Mouse (Mus musculus) large intestine, adult 2 months (tissue): ENCODE data around the gene Gm13275. TPM values are rescaled to one million over a fixed set of nuclear protein-coding genes. Genes with fewer than 3 reads are reported as not detected.
"Not testable (repeated sequence)": the region's sequence is repeated elsewhere in the genome, so short reads cannot be mapped to it uniquely, and the experiment has no call there.

ENCODE experiments used
- DNase-seq: peaks from one replicate; pipeline ENCODE4 v3.0.0-alpha.2; 2012; ENCODE audit warnings: low read depth, low spot score
- WGBS: fragments of 180-500 bp; shearing (Covaris S2); methylation state at CpG from one replicate; pipeline ENCODE4 v1.1.7; 2018; 5-methylcytosine and 5-hydroxymethylcytosine counted together
- polyA plus RNA-seq: library from polyadenylated mRNA; depleted of rRNA; stranded (reverse); fragments of >200 nt; gene quantifications from 2 replicates; pipeline ENCODE4 v1.2.3, GENCODE M21; 2012; rRNA removed

Gene Gm13275
- polyA plus RNA-seq, 1 experiment: not detected

GRCm38 (mm10) chr4:88788402-88788801 is 5.9 kb upstream of the Gm13275 start, which contains the start of gene Gm13277:
TSS of gene Gm13277 (plus strand) at chr4:88788632.
- WGBS: 0% methylated on average over 4 of the region's 28 CpGs
- DNase-seq: not testable (repeated sequence)

- no CpG with 5 or more reads among the region's 28 CpGs for WGBS
- DNase-seq: not testable (repeated sequence)
Measured at GRCm38 (mm10) chr4:88791250-88791649, 3.0 kb upstream of the Gm13275 start, which contains the start of gene Gm13278. TSS of gene Gm13278 (plus strand) at chr4:88791550.

DNA sequence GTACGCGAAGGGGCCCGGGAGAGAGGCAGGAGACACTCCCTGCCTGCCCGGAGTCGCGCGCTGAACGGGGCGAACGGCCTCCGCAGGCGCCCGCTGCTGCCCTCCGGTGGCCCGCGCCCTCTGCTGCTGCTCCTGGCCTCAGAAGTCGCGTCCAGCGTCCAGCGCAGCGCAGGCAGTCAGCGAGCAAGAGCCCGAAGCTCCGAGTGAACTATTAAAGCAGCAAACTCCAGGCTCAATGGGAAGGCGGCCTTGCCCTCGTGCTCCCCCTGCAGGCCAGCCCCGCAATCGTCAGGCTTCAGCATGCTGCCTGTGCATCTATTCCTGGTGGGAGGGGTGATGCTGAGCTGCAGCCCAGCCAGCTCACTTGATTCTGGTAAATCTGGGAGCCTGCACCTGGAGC is 2.8 kb downstream of the Gm13275 start, which contains the start of gene Gm13279:
Gene Gm13279 (plus strand): TSS at position 301 of the 400 bp plus-strand sequence.
- WGBS: no CpG with 5 or more reads among the region's 28 CpGs
- DNase-seq: not testable (repeated sequence)

DNA sequence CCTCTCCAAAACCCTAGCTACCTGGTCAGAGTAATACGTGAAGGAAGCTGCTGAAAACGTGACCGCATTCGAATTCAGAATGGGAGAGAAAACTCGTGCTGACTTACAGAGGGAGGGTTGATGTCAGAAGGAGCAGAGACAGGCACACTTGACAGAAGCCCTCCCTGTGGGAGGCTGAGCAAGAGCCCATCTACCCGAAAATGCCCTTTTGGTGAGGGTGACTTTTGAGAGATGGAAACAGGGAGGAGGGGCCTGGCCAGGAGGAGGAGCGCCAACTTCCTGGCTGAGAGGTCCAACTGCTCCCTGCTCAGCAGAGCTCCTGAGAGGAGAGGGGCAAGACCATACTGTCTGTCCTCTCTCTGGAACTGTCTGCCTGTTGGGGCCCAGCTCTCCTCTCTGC is 5.1 kb downstream of the Gm13275 start, which contains the start of gene Gm13285:
Gene Gm13285 (plus strand): TSS at position 301 of the 400 bp plus-strand sequence.
- not testable (repeated sequence) for DNase-seq
- 16% methylated on average over 6 of the region's 7 CpGs for WGBS

DNA sequence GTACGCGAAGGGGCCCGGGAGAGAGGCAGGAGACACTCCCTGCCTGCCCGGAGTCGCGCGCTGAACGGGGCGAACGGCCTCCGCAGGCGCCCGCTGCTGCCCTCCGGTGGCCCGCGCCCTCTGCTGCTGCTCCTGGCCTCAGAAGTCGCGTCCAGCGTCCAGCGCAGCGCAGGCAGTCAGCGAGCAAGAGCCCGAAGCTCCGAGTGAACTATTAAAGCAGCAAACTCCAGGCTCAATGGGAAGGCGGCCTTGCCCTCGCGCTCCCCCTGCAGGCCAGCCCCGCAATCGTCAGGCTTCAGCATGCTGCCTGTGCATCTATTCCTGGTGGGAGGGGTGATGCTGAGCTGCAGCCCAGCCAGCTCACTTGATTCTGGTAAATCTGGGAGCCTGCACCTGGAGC is 8.7 kb downstream of the Gm13275 start, which contains the start of gene Gm13287:
Gene Gm13287 (plus strand): TSS at position 301 of the 400 bp plus-strand sequence.
- DNase-seq: not testable (repeated sequence)

GRCm38 (mm10) chr4:88805231-88805630 is 10.9 kb downstream of the Gm13275 start, which contains the start of gene Gm13288:
TSS of gene Gm13288 (plus strand) at chr4:88805531.
- not testable (repeated sequence) for DNase-seq

More for the DNA sequence above, 8.7 kb downstream of the Gm13275 start, which contains the start of gene Gm13287:
- no CpG with 5 or more reads among the region's 29 CpGs for WGBS

GRCm38 (mm10) chr4:88805761-88806160 is 11.5 kb downstream of the Gm13275 start:
- WGBS: under 1% methylated on average over 13 of the region's 34 CpGs
- DNase-seq: not testable (repeated sequence)

More at GRCm38 (mm10) chr4:88805231-88805630, 10.9 kb downstream of the Gm13275 start, which contains the start of gene Gm13288:
- no CpG with 5 or more reads among the region's 8 CpGs for WGBS

DNA sequence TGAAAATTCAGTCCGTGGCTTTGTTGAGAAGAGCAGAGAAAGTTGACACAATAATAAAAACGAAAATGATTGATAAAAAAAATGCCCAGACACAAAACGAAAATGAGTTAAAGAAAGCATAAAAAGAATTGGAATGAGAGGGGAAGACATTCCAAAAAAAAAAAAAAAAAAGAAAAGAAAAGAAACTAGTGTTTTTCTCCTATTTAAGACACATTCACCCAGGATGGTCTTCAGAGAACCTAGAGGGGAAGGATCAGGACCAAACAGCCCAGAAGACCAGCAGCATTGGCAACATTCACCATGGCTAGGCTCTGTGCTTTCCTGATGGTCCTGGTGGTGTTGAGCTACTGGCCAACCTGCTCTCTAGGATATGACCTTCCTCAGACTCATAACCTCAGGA is 21.6 kb downstream of the Gm13275 start, which contains the start of gene Ifna7:
Gene Ifna7 (plus strand): TSS at position 301 of the 400 bp plus-strand sequence.
- WGBS: 58% methylated on average over 3 of the region's 3 CpGs
- no peak for DNase-seq

DNA sequence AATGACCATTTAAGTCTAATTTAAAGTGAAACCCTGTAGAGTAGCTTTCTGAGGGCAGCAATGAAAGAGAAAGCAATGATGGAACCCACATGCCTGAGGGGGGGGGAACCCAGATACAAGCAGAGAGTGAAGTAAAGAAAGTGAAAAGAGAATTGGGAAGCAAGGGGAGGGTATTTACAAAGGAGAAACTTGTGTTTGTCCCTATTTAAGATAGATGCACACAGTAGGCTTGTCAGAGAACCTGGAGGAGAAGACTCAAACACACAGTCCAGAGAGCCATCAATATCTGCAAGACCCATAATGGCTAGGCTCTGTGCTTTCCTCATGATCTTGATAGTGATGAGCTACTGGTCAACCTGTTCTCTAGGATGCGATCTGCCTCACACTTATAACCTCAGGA is 25.4 kb downstream of the Gm13275 start, which contains the start of gene Ifna11:
Gene Ifna11 (plus strand): TSS at position 301 of the 400 bp plus-strand sequence.
- DNase-seq: no peak
- 84% methylated on average over 1 of the region's 1 CpGs for whole genome bisulfite sequencing

GRCm38 (mm10) chr4:88822995-88823394 is 28.7 kb downstream of the Gm13275 start:
- WGBS: 30% methylated on average over 4 of the region's 4 CpGs
- no peak for DNase-seq

DNA sequence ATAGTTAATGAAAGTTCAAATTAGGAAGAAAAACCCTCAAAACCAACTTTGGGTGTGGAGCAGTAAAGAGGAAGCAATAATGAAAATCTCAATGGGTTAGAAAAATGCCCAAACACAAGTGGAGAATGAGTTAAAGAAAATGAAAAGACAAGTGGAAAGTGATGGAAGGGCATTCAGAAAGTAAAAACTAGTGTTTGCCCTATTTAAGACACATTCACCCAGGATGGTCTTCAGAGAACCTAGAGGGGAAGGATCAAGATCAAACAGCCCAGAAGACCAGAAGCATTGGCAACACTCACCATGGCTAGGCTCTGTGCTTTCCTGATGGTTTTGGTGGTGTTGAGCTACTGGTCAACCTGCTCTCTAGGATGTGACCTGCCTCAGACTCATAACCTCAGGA is 32.8 kb downstream of the Gm13275 start, which contains the start of gene Ifna6:
Gene Ifna6 (plus strand): TSS at position 301 of the 400 bp plus-strand sequence.
- DNase-seq: not testable (repeated sequence)

DNA sequence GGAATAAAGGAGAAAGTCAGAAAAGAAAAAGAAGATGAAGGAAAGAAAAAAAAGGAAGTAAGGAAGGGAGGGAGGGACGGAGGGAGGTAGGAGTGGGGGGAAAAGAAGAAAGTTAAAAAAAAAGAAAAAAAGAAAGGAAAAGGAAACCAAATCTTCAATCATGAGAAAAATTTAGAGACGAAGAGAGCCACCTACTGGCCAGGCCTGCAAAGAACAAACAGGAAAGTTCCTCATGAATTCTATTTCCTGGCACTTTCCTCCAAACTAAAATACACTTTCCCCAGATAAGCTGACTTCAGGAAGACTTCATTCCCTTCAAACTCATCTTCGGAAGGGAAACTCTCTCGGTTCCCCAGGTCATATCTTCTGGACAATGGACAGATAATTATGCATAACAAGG is 36.2 kb downstream of the Gm13275 start:
- DNase-seq: no peak
- 41% methylated on average over 4 of the region's 4 CpGs for WGBS

DNA sequence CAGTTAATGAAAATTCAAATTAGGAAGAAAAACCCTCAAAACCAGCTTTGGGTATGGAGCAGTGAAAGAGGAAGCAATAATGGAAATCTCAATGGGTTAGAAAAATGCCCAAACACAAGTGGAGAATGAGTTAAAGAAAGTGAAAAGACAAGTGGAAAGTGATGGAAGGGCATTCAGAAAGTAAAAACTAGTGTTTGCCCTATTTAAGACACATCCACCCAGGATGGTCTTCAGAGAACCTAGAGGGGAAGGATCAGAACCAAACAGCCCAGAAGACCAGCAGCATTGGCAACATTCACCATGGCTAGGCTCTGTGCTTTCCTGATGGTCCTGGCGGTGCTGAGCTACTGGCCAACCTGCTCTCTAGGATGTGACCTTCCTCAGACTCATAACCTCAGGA is 40.9 kb downstream of the Gm13275 start, which contains the start of gene Ifna5:
Gene Ifna5 (plus strand): TSS at position 301 of the 400 bp plus-strand sequence.
- not testable (repeated sequence) for DNase-seq
- WGBS: 74% methylated on average over 1 of the region's 1 CpGs

GRCm38 (mm10) chr4:88838828-88839227 is 44.5 kb downstream of the Gm13275 start:
- WGBS: 36% methylated on average over 3 of the region's 3 CpGs
- no peak for DNase-seq

DNA sequence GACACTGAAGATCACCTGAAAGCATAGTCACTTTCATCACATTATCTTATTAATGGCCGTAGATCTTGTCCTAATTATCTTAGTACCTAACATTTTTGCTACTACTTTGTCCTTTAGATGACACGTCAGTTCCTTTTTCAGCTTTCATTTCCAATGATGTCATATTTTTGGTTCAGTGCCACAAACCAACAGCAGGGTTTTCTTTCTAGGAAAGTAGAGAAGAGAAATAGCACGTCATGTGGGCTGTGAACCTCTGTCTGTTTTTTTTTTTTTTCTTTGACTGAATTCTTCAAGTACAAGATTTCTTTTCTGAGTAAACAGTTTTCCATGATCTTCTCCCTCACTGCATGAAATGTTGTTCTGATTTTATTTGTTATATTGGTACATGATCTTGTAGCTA is 45.8 kb downstream of the Gm13275 start:
- DNase-seq: no peak
- WGBS: 49% methylated on average over 3 of the region's 3 CpGs

DNA sequence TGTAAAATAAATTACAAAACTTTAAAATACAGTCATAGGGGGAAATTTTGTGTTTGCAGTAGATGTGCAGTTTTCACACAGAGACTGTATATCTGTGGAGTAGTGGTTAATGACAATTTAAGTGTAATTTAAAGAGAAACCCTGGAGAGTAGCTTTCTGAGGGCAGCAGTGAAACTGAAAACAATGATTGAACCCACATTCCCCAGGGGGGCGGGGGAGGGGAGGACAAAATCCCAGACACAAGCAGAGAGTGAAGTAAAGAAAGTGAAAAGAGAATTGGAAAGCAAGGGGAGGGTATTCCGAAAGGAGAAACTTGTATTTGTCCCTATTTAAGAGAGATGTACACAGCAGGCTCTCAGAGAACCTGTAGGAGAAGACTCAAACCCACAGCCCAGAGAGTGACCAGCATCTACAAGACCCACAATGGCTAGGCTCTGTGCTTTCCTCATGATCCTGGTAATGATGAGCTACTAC is 47.2 kb downstream of the Gm13275 start, which contains the start of gene Ifna4:
Gene Ifna4 (plus strand): TSS at position 424 of the 474 bp plus-strand sequence.
- 52% methylated on average over 2 of the region's 2 CpGs for WGBS
- DNase-seq: no peak

Other genes with a start within 250 kb of the Gm13275 start
- not detected in 2 replicates for gene Ifna15, start 236.2 kb upstream of the Gm13275 start, polyA plus RNA-seq
- gene Ifna14, start 222.7 kb upstream of the Gm13275 start, polyA plus RNA-seq: not detected in 2 replicates
- gene Ifna9, start 202.1 kb upstream of the Gm13275 start, polyA plus RNA-seq: not detected in 2 replicates
- not detected in 2 replicates for gene Ifna12, start 191.1 kb upstream of the Gm13275 start, polyA plus RNA-seq
- not detected in 2 replicates for gene C87499, start 160.1 kb upstream of the Gm13275 start, polyA plus RNA-seq
- not detected in 2 replicates for gene Ifna13, start 150.0 kb upstream of the Gm13275 start, polyA plus RNA-seq
- gene Ifna16, start 117.6 kb upstream of the Gm13275 start, polyA plus RNA-seq: not detected in 2 replicates
- not detected in 2 replicates for gene Ifna2, start 110.6 kb upstream of the Gm13275 start, polyA plus RNA-seq
- not detected in 2 replicates for gene Ifnab, start 103.1 kb upstream of the Gm13275 start, polyA plus RNA-seq
- 0.15 and 0.21 TPM in 2 replicates for gene Gm26566, start 72.7 kb upstream of the Gm13275 start, polyA plus RNA-seq
- gene Klhl9, start 72.0 kb upstream of the Gm13275 start, polyA plus RNA-seq: 7.2 and 12.3 TPM in 2 replicates
- not detected in 2 replicates for gene Gm13271, start 39.6 kb upstream of the Gm13275 start, polyA plus RNA-seq
- gene Gm13283, start 34.4 kb upstream of the Gm13275 start, polyA plus RNA-seq: not detected in 2 replicates
- gene Gm13290, start 20.7 kb upstream of the Gm13275 start, polyA plus RNA-seq: not detected in 2 replicates
- gene Gm13289, start 17.6 kb upstream of the Gm13275 start, polyA plus RNA-seq: not detected in 2 replicates
- gene Gm13272, start 14.6 kb upstream of the Gm13275 start, polyA plus RNA-seq: not detected in 2 replicates
- gene Ifnz, start 12.4 kb upstream of the Gm13275 start, polyA plus RNA-seq: not detected in 2 replicates
- gene Gm13276, start 8.8 kb upstream of the Gm13275 start, polyA plus RNA-seq: not detected in 2 replicates
- not detected in 2 replicates for gene Gm13277, start 5.9 kb upstream of the Gm13275 start, polyA plus RNA-seq
- gene Gm13278, start 2.9 kb upstream of the Gm13275 start, polyA plus RNA-seq: not detected in 2 replicates
- gene Gm13279, start 2.9 kb downstream of the Gm13275 start, polyA plus RNA-seq: not detected in 2 replicates
- gene Gm13285, start 5.2 kb downstream of the Gm13275 start, polyA plus RNA-seq: not detected in 2 replicates
- gene Gm13287, start 8.8 kb downstream of the Gm13275 start, polyA plus RNA-seq: not detected in 2 replicates
- gene Gm13288, start 11.0 kb downstream of the Gm13275 start, polyA plus RNA-seq: not detected in 2 replicates
- gene Ifna7, start 21.7 kb downstream of the Gm13275 start, polyA plus RNA-seq: not detected in 2 replicates
- gene Ifna11, start 25.5 kb downstream of the Gm13275 start, polyA plus RNA-seq: not detected in 2 replicates
- not detected in 2 replicates for gene Ifna6, start 32.9 kb downstream of the Gm13275 start, polyA plus RNA-seq
- not detected in 2 replicates for gene Ifna5, start 41.0 kb downstream of the Gm13275 start, polyA plus RNA-seq
- not detected in 2 replicates for gene Ifna4, start 47.4 kb downstream of the Gm13275 start, polyA plus RNA-seq
- not detected in 2 replicates for gene Ifna1, start 55.6 kb downstream of the Gm13275 start, polyA plus RNA-seq
- gene Ifne, start 85.7 kb downstream of the Gm13275 start, polyA plus RNA-seq: not detected in 2 replicates